Mouse (Mus musculus): ENCODE data around the gene Mgst2. TPM values are rescaled to one million over a fixed set of nuclear protein-coding genes. Genes with fewer than 3 reads are reported as not detected.
A peak's percentile ranks its signal among the peaks of the same experiment; 100 is the strongest.

Mgst2 gene
- total and polyA plus RNA-seq, 3 experiments, result 0.43 to 1.4 (median 0.60) TPM

DNA sequence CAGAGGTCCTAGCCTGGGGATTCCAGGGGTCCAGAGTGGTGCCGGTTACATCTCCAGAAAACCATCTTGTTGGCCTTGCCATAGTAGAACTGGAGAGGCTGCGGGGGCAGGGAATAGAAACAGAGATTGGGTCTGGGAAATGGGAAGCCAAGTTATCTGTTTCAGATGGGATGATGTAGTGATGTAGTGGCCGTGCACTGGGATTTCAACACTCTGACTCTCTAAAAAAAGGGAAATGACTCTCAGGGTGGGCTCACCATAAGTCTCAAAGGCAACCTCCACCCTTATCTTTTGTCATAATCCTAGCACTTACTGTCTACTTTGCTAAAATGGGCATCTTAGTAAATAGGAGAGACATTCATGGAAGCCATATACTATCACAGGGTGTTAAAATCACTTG lies 37.8 kb downstream of the Mgst2 start:
- TF ChIP-seq POLR2A (IDR thresholded peaks at IDR 0.05; ENCODE audit: insufficient read depth, low read depth, low read length) (no peak), CTCF (IDR thresholded peaks at IDR 0.05) (no peak), EP300 (IDR thresholded peaks at IDR 0.05; ENCODE audit: insufficient read depth, low read depth, low read length) (no peak)
- no peaks in the 10 kb centered on the region for H3K79me2 ChIP-seq (replicated peaks; ENCODE audit: control insufficient read depth, insufficient read depth, low read length)
- no peak for DNase-seq
- WGBS, result 88% methylated on average over 3 of the region's 3 CpGs
- no peak overlapping the region for H3K27ac ChIP-seq
- peaks cover 3% of the 10 kb centered on the region; the same call in 1 of the 2 replicates for H3K4me1 ChIP-seq (ENCODE audit: control insufficient read depth, insufficient read depth, low read length)
- H3K4me3 ChIP-seq, result no peak overlapping the region
- no peaks in the 10 kb centered on the region for H3K36me3 ChIP-seq (ENCODE audit: control insufficient read depth, insufficient read depth, low read length)
- H3K27me3 ChIP-seq (ENCODE audit: control insufficient read depth, insufficient read depth, low read length), result no peaks in the 10 kb centered on the region
- no peak overlapping the region for H3K9ac ChIP-seq (ENCODE audit: low read depth, low read length)
- intact Hi-C loops (cut with DNase I), result no loop called here

DNA sequence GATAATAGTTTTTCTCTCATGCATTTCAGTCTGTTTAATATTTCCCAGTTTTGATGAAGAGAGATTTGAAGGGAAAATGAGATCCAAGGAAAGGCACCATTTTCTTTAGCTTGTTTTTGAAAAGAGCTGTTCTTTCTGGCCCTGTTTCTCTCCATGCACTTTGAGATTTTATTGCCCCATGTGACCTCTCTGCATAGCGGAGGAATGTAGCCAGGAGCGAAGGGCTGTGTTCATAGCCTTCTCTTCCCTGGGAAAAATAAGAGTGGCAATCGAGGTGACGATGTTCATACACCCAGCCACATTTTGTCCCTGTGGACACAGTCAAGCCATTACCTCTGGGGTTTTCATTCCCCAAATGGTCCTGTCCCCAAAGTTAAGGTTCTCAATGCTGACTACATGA lies 40.0 kb downstream of the Mgst2 start:
- intact Hi-C loops (cut with DNase I), result loop anchor here (5.0 to 10.0 kb wide), 4 partner anchors 37 to 215 kb away; no protein-coding TSS in a partner anchor

DNA sequence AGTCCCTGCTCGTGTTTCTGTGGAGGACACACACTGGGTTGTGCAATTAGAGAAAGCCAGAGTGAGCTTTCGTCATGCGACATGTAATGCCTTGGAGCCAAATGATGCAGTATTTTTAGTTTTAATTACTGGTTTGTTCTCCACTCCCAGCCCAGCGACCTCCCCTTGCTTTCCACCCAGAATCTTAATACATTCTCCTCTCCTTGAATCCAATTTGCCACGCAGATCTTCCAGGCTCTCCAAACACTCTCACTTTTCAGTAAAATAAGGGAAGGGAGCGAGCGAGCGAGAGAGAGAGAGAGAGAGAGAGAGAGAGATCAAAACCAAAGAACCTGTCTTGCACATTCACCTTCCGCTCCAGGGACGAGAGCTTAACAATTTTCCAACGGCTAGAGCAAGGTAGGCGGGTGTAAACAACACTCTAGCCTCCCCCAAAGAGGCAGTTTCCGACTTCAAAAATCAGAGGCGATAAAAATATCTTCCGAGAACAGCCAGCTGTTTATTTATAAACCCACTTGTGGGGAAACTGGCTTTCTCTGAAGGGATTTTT lies 40.6 kb downstream of the Mgst2 start:
- Histone ChIP-seq H3K4me3 (peak overlapping the region; percentile 51), H3K79me2 (replicated peaks; ENCODE audit: control insufficient read depth, insufficient read depth, low read length) (no peaks in the 10 kb centered on the region), H3K4me1 (ENCODE audit: control insufficient read depth, insufficient read depth, low read length) (peaks cover 3% of the 10 kb centered on the region; the same call in 1 of the 2 replicates), H3K36me3 (ENCODE audit: control insufficient read depth, insufficient read depth, low read length) (no peaks in the 10 kb centered on the region), H3K9ac (ENCODE audit: low read depth, low read length) (0 out of 2 replicates have a peak overlapping the region, but pooled peaks have one; percentile 2), H3K27me3 (ENCODE audit: control insufficient read depth, insufficient read depth, low read length) (no peaks in the 10 kb centered on the region), H3K27ac (peak overlapping the region; percentile 72)
- 21% methylated on average over 15 of the region's 15 CpGs for WGBS
- DNase-seq, result peak in 1 of 2 experiments; percentile 20
- TF ChIP-seq EP300 (IDR thresholded peaks at IDR 0.05; ENCODE audit: insufficient read depth, low read depth, low read length), result no peak
- no peak for TF ChIP-seq POLR2A (IDR thresholded peaks at IDR 0.05; ENCODE audit: insufficient read depth, low read depth, low read length)
- no peak for TF ChIP-seq CTCF (IDR thresholded peaks at IDR 0.05)
- intact Hi-C loops (cut with DNase I), result loop anchor here (1.0 to 10.0 kb wide), 6 partner anchors 36 to 541 kb away; no protein-coding TSS in a partner anchor

More for the DNA sequence above, 40.0 kb downstream of the Mgst2 start:
- no peaks in the 10 kb centered on the region for H3K36me3 ChIP-seq (ENCODE audit: control insufficient read depth, insufficient read depth, low read length)
- no peak overlapping the region for H3K4me3 ChIP-seq
- no peak for DNase-seq
- H3K27me3 ChIP-seq (ENCODE audit: control insufficient read depth, insufficient read depth, low read length), result no peaks in the 10 kb centered on the region
- H3K79me2 ChIP-seq (replicated peaks; ENCODE audit: control insufficient read depth, insufficient read depth, low read length), result no peaks in the 10 kb centered on the region
- 58% methylated on average over 4 of the region's 4 CpGs for WGBS
- peaks cover 3% of the 10 kb centered on the region; the same call in 1 of the 2 replicates for H3K4me1 ChIP-seq (ENCODE audit: control insufficient read depth, insufficient read depth, low read length)
- H3K27ac ChIP-seq, result peak overlapping the region; percentile 72
- H3K9ac ChIP-seq (ENCODE audit: low read depth, low read length), result no peak overlapping the region
- TF ChIP-seq POLR2A (IDR thresholded peaks at IDR 0.05; ENCODE audit: insufficient read depth, low read depth, low read length), result no peak
- TF ChIP-seq EP300 (IDR thresholded peaks at IDR 0.05; ENCODE audit: insufficient read depth, low read depth, low read length), result no peak
- TF ChIP-seq CTCF (IDR thresholded peaks at IDR 0.05), result no peak

DNA sequence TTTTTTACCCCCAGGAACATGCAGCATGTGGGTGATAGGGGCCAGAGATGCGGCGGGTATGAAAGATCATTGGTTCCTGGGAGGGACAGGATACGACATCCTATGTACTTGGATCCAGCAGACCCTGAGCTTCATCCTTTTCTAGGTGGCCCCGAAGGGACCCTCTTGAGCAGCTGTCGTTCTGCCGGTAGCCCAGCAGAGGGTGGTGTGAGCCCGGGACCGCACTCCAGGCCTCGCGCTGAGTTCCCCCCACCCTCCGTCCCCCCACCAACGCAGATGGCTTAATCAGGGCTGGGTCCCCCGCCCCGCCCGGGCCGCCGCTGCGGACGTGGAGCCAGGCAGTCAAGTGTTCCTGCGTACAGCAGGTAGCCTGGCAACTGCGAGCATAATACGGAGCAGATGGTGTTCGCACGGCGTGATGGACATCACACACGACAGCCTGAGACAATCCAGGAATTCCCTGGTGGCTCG lies 41.2 kb downstream of the Mgst2 start:
- H3K27ac ChIP-seq, result peak overlapping the region; percentile 72
- under 1% methylated on average over 27 of the region's 27 CpGs for WGBS
- H3K36me3 ChIP-seq (ENCODE audit: control insufficient read depth, insufficient read depth, low read length), result no peaks in the 10 kb centered on the region
- H3K4me3 ChIP-seq, result peak overlapping the region; percentile 51
- DNase-seq, result peak; percentile 83 to 85
- intact Hi-C loops (cut with DNase I), result loop anchor here (1.0 to 10.0 kb wide), 6 partner anchors 36 to 541 kb away; no protein-coding TSS in a partner anchor
- H3K4me1 ChIP-seq (ENCODE audit: control insufficient read depth, insufficient read depth, low read length), result peaks cover 3% of the 10 kb centered on the region; the same call in 1 of the 2 replicates
- TF ChIP-seq CTCF (IDR thresholded peaks at IDR 0.05) (no peak; the same call in 1 of the 2 replicates), POLR2A (IDR thresholded peaks at IDR 0.05; ENCODE audit: insufficient read depth, low read depth, low read length) (no peak), EP300 (IDR thresholded peaks at IDR 0.05; ENCODE audit: insufficient read depth, low read depth, low read length) (peak; percentile 78; the same call in 1 of the 2 replicates)
- H3K79me2 ChIP-seq (replicated peaks; ENCODE audit: control insufficient read depth, insufficient read depth, low read length), result no peaks in the 10 kb centered on the region
- no peaks in the 10 kb centered on the region for H3K27me3 ChIP-seq (ENCODE audit: control insufficient read depth, insufficient read depth, low read length)
- H3K9ac ChIP-seq (ENCODE audit: low read depth, low read length), result peak overlapping the region; percentile 48

DNA sequence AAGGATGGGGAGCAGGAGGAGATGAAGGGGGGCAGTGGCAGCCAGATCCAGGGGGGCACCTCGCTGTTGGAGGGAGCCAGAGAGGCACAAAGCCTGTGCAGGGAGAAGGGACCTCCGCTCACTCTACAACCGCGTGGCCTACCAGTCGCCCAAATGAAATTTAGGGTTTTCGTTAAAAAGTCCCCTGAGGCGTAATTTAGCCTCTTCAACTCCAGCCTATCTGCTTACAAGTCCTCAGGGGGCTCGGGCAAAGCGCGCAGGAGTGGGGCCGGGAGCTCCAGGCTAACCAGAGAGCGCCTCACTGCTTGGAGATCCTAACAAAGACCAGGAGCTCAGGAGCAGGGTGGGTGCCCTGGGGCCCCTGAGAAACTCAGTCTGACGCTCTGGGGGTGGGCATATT lies 41.8 kb downstream of the Mgst2 start:
- Histone ChIP-seq H3K27me3 (ENCODE audit: control insufficient read depth, insufficient read depth, low read length) (no peaks in the 10 kb centered on the region), H3K9ac (ENCODE audit: low read depth, low read length) (no peak overlapping the region), H3K4me3 (no peak overlapping the region), H3K27ac (no peak overlapping the region; the same call in 1 of the 2 replicates), H3K4me1 (ENCODE audit: control insufficient read depth, insufficient read depth, low read length) (peaks cover 3% of the 10 kb centered on the region; the same call in 1 of the 2 replicates), H3K36me3 (ENCODE audit: control insufficient read depth, insufficient read depth, low read length) (no peaks in the 10 kb centered on the region), H3K79me2 (replicated peaks; ENCODE audit: control insufficient read depth, insufficient read depth, low read length) (no peaks in the 10 kb centered on the region)
- 64% methylated on average over 13 of the region's 13 CpGs for WGBS
- peak in 1 of 2 experiments; percentile 32 for DNase-seq
- no peak for TF ChIP-seq POLR2A (IDR thresholded peaks at IDR 0.05; ENCODE audit: insufficient read depth, low read depth, low read length)
- no peak for TF ChIP-seq CTCF (IDR thresholded peaks at IDR 0.05)
- no peak for TF ChIP-seq EP300 (IDR thresholded peaks at IDR 0.05; ENCODE audit: insufficient read depth, low read depth, low read length)
- intact Hi-C loops (cut with DNase I), result loop anchor here (1.0 to 10.0 kb wide), 6 partner anchors 35 to 540 kb away; no protein-coding TSS in a partner anchor
